Mouse (Mus musculus): ENCODE results near the gene St8sia2. TPM values are rescaled to one million over a fixed set of nuclear protein-coding genes. Genes with fewer than 3 reads are reported as not detected.
A peak's percentile ranks its signal among the peaks of the same experiment; 100 is the strongest.

St8sia2 gene
- total RNA-seq, 2 experiments from 2014 or later: 0.17 TPM; not detected in 1

DNA sequence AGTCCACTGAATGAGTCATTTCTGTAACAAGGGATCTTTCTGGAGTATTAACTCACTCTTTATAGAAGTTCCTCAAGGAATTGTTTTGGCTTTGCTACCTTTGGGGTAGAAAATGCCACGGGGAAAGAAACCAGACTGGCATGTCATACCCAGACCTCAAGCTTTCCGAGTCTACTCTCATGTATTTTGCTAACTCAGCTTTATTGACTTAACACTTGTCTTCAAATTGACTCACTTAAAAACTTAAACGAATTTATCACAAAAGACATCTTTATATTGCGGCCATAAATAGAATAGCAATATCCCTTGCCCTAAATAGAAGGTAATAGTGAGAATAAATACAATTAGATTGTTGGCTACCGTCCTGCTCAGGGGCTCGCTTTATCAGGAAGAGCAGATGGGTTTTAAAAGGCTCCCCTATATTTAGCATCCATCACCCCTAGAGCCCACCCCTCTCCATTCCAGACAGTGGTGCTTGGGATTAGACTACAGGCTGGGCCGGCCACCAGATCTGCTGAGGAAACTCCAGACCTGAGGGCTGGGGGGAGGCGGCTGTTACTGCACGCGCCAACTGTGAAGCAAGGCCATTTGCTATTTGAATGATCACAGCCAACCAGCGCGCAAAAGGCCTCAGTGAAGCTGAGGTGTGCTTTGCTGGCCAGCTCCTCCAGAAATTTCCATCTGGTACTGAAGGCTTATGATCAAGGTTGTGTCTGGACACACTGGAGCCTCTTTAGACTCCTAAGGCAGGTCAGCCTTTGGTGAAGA, 12.6 kb downstream of the St8sia2 start:
- ATAC-seq (replicated peaks; ENCODE audit: poor library complexity): no peak

DNA sequence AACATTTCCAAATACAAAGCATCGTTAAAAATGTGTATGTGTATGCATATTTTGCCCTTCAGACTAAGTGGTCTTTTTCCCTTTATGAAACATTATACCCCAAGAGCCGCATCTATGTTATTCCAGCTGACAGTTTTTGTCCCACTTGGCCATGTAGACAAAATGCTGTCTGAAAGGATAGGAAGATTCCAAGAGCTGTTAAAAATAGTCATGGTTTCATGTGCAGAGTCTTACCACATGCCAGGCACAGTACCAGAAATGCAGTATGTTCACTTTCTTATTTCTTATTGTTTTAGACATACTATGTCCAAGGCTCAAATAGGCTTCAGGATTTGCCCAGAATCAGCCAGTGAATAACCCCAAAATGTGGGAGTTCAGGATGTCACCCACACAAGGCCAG, 24.1 kb downstream of the St8sia2 start:
- no peak for ATAC-seq (replicated peaks; ENCODE audit: poor library complexity)

DNA sequence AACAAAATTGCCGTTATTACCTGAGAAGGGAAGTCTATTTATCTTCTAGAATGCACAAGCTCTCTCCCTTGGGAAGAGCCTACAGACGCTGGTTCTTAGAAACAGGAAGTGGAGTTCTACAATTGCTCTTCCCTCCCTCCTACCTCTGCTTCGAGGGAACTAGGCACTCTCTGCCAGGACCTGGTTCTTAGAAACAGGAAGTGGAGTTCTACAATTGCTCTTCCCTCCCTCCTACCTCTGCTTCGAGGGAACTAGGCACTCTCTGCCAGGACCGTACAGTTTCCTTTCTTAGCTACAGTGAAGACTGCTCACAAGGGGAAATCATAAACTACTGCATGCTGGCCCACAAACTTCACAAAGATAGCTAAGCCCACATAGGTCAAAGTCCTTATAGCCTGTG, 41.3 kb downstream of the St8sia2 start:
- peak; percentile 97 for ATAC-seq (replicated peaks; ENCODE audit: poor library complexity)

DNA sequence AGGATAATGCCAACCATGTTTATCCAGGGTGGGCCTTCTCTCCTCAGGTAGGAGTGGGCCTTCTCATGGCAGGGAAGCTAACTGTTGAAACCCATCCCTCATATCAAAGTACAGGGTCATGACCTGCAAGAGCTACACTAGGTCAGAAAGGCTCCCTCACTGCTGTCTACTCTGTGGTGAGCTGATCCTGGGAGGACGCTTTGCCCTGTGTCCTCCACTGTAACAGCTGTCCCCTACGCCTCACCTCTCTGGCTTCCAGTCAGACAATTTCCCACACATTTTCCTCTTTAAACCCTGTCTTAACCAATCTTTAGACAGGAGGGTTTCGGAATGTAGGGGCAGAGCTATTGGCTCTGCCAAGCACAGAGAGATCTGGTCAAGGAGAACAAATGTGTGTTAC, 48.3 kb downstream of the St8sia2 start:
- ATAC-seq (replicated peaks; ENCODE audit: poor library complexity): no peak

DNA sequence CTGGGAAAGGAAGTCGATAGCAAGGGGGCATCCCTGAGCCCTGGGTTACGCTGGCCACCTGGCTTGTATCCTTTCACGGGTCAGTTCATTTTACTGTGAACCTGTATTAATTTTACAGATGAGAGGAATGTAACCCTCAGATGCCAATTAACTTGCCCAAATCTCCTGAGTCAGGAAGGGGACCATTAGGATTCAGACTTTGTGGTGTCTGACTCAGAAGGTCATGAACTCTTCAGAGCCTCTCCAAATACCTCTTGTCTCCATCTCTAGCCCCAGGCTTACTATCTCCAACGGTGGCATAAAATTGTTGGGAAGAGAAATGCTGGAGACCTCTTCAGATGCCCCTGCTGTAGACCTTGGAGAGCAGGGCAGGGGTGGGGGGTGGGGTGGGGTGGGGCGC, 51.1 kb downstream of the St8sia2 start:
- no peak for ATAC-seq (replicated peaks; ENCODE audit: poor library complexity)

DNA sequence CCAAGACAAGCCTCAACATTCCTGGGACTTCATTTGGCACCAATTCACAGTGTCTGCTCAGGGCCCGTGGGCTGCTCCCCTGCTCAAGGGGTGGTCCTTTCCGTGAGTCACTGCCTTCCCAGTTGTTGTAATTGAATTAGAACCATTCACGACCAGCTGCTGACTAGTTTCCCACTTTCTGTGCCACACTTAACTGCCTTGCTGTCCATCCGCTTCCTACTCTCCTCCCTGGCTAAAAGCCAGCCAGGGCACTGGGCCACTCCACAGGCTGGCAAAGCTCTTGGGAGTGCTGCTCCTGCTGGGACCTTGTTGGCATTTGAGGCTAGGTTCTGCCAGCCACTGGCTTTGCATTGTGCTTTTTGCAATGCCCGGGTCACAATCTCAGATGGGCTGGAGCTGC, 59.0 kb downstream of the St8sia2 start:
- ATAC-seq (replicated peaks; ENCODE audit: poor library complexity): no peak

DNA sequence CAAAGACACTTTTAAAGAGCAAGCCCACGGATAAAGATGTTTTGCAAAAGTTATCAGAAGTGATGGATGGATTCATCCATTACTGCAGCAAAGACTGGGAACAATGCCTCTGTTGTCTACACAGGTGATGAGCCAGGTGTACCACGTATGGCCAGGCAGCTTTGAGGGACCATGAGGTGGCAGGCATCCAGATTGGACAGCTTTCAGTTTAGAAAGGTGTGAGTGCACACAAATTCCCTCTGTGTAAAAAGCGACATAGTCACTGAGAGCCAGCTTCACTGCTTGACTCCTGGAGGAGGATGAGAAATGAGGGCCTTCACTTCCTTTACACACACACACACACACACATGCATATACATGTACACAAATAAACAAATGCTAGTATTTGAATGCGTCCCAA, 60.4 kb downstream of the St8sia2 start:
- ATAC-seq (replicated peaks; ENCODE audit: poor library complexity): no peak

DNA sequence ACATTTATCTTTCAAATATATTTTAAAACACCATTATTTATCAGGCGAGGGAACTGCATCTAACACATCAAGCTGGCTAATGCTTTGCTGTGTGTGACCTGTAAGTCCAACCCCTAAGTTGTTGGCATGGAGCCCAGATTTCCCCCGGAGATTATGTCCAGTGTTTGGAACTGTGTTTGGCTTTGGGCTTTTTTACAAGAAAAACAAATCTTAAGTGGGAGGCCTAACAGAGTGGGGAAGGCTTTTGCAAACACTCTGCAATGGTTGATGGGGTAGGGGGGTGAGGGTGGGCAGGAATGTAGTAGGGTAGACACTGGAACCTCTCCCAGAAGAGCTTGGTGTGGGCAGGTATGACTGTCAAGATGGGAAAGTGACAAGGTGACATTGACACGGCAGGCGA, 71.8 kb downstream of the St8sia2 start:
- ATAC-seq (replicated peaks; ENCODE audit: poor library complexity): no peak

DNA sequence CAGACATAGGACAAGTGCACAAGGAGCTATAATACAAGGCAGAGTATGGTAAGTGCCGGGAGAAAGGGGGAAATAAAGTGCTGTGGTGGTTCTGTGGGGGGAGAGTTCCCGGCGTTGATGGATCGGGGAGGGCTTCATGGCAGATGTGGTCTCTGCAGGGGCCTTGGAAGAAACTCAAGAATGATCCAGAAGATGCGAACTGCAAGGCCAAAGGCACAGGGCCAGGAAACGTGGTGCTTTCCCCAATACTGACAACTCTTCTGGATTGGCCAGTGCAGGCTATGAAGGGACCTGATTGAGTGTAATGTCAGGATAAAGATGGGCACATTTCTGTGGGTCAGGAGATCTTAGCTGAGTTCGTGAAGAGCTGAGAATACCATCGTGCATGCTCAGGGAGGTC, 74.3 kb downstream of the St8sia2 start:
- no peak for ATAC-seq (replicated peaks; ENCODE audit: poor library complexity)

DNA sequence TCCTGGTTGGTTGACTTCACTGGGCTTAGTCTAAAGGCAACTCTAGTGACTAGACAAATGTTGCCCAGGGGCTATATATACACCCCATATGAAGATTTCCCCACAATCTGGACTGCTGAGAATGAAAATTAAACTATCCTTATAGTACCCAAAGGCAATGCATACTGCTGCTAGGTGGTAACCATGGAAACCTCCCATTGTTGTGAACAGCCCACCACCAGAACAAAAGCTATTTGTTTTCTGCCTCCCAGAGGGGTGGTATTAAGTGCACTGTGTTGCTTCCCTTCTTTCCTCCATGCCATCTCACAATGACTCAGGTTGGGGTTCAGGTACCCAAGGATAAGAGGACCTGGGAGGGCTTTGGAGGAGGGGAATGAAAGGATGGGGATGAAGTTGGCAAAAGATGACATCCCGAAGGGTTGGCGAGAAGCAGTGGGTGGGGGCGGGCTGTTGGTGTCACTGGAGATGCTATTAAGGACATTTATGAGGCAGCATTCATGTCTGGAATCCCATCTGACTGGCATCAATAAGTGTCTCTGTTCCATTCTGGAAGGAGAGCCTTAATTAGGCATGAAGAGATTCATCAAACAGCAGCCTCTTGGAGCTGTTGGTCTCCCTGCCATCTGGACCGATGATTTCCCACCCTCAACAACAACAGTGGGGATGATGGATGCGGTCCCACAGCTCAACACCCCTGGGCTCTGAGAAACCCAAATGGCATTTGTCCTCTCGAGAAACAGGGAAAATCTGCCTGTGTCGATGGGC, 75.3 kb downstream of the St8sia2 start:
- no peak for ATAC-seq (replicated peaks; ENCODE audit: poor library complexity)

DNA sequence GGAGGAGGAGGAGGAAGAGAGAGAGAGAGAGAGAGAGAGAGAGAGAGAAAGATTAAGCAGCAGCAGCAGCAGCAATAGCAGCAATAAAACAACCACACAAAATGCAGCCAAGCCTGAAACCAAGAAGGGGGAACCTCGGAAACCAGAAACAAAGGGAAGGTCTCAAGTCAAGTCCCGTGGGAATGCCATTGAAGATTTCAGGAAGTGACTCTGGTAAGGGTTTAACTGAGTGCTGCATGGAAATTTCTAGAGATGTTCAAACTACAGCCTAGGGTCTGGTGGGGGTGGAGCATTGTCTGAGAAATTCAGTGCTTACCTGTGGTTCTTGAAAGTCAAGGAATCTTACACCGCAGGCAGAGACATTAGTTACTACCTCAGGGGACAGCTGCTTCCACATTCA, 77.4 kb downstream of the St8sia2 start:
- ATAC-seq (replicated peaks; ENCODE audit: poor library complexity): no peak

DNA sequence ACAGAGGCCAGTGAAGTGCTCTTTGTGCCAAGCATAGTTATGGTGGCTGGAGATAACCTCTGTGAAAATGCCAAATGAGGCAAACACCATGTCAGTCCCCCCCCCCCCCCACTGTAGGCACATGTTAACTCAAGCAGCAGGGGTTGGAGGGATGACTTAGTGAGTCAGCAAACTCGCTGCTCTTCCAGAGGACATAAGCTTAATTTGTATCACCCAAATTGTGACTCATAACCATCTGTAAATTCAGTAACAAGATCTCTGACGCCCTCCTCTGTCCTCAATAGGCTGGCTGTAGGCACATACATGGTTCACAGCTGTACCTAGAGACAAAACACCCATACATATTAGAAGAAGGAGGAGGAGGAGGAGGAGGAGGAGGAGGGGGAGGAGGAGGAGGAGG, 77.8 kb downstream of the St8sia2 start:
- no peak for ATAC-seq (replicated peaks; ENCODE audit: poor library complexity)

DNA sequence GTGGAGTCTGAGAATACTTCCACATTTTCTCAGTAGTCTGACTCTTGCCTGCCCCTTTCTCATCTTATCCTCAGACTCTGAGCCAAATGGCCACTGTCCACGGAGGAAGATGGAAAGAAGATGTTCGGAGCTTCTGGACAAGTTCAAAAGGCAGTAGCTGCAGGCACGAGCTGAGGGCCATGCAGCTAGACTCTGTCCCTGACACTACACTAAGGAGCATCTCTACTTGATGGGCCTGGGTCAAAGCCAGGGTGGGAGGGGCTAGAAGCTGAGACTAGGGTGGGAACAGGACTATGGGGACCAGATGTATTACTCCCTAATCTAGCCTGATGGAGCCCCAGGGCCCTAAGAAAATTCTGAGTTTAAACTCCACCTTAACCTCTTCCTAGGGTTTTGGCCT, 80.5 kb downstream of the St8sia2 start:
- ATAC-seq (replicated peaks; ENCODE audit: poor library complexity): no peak

DNA sequence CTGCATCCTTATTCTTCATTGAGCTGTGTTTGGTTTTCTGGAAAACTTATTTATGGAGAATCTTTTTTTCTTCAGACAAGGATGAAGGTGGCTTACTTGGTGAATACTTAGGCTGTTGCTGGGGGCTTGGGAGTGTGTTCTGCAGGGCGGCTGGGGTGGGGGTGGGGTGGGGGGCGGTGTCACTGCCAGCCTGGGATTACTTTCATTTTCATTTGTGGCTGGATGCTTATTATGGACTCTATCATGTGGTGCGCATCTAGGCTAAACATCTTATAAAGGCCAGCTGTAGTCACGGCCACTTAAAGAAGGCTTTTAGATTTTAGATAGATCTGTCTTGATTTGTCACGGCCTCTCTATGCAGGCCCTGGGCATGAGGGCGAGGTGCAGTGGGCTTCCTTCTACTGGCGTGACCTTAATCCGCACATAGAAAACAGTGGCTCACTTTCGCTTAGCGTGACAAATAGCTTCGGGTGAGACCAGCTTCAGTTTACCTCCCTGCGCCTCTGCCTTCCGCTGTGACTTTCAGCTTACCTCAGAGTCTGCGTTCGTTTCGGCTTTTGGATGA, 92.5 kb downstream of the St8sia2 start:
- no peak for ATAC-seq (replicated peaks; ENCODE audit: poor library complexity)

DNA sequence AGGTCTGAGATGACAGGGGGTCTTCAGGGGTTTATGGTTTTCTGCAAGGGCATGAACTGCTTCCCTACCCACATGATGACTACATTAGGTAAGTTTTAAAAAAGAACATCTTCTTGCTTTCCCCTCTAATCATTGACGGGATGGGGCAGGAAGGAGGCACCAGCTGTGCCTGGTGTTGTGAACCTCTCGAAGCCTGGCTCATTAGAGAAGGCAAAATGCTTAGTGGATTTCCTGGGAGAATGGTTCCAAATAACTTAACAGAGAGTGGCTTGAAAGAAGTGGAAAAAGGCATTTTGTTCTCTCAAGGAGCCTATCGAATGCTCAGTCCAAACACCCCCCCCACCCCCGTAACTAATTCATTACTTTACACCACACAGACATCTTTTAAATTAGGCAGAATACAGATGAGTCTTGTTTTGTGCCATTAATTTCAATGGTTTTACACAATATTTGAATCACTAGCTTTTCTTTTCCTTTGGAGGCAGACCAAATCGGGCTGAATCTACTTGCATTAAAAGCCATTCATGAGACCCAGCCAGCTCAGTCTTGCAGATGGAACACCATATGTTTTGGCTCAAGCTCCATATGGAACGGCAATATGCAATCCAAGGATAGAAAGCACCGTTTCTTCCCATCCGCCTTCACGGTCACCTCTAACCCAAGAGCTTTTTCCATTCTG, 95.7 kb downstream of the St8sia2 start:
- ATAC-seq (replicated peaks; ENCODE audit: poor library complexity): no peak

DNA sequence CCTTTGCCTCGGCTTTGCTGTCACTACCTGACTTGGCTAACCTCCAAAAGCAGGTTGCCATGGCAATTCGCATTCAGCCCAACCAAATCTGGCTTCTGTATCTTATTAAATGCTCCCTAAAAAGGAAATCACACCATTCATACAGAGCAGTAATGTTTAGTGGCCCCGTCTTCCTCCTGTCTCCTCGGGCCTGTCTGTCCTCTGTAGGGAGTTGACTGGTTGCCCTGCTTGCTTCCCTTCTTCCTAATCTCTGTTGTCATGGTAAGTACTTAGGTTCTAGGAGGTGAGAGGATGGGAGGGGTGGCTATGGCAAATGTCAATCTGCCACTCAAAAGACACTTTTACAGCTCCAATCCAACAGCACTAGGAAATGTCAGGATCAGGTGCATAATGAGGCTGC, 101.6 kb downstream of the St8sia2 start:
- no peak for ATAC-seq (replicated peaks; ENCODE audit: poor library complexity)

DNA sequence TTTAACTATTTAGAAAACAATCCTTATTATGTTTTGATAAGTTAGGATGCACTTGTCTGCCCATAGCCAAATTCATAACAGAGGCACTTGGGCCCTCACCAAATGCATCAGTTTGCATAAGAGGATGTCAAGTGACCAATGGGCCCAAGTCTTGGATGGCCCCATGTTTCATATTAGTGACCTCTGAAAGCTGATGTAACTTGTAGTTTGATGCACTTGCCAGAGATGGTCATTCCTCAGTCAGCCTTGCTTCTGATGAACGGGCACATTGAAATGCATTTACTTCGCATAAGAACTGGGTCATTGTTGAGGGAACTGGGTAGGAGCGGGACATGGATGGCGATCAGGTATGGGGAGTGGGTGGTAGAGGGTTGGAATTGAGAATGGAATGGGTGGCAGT, 102.6 kb downstream of the St8sia2 start:
- ATAC-seq (replicated peaks; ENCODE audit: poor library complexity): no peak

DNA sequence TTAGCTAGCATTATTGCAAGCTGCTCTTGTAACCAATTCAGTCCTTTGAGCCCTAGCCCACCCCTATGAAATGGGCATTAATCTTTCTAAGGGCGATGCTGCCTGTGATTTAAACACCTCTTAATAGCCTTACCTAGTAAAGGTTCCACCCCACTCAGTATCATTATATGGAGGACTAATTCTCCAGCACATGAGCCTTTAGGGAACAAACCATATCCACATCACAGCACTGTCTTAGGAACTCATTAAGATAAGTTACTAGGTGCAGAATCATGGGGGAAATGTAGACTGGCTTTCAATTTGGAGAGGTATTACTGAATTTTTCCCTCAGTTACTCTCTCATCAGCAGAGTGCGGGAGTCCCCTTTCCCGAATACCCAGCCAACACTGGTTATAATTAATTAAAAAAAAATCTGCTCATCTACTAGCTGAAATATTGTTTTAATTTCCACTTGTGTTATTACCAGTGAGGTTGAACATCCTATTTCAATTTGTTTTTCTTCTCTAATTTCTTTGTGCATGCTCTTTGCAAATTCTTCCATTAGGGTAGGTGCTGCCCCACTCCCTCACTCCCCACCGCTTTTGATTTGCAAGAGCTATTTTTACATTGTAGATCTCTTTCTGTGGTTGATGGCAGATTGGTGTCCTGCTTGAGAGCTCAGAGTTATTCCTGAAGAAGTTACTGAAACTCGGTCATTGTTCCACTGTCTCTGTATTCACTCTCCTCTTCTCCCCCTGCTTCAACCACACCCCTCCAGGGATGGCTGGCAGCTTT, 103.9 kb downstream of the St8sia2 start:
- no peak for ATAC-seq (replicated peaks; ENCODE audit: poor library complexity)

DNA sequence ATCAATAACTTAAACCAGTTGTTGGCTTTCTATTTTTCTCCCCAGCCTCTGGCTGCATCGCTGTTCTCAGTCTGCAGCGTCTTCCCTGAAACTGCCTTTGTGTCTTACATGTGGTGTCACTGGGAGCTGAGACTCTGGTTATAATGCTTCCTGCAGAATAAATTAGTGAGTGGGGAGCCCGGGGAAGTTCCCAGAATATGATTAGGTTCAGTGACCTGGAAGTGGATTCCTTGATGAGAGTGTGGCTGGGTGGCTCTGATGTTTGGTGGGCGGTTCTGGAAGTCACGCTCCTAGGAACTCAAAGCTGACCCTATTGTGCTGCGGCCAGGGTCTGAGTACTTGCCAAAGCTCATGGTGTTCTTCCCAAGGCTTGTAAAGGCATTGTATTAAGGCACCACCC, 119.0 kb downstream of the St8sia2 start:
- no peak for ATAC-seq (replicated peaks; ENCODE audit: poor library complexity)

DNA sequence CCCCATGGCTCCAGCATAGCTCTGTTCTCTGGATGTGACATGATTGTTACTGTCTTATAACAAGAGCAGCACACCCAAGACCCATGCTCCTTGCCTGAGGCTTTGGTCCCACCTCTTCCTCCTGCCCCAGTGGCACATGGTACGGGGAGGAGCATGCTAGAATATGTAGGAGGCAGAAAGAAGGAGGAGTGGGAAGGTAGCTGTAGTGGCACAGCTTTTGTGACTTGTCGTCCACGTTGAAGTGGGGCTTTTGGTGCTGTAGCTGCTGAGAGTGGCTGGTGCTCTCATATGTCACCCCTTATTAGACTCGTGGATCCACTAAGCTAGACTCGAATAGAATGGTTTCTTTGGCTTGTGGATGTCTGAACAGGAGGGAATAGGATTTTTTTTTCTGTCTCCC, 121.7 kb downstream of the St8sia2 start:
- ATAC-seq (replicated peaks; ENCODE audit: poor library complexity): no peak

Measured in megakaryocyte progenitor cell, adult 5-6 weeks (primary cell).